Comparison of ENCODE assay signal across 9 mouse cellular contexts in genomic region chr14:25786959-25787358, GRCm38 (mm10). TPM values are rescaled to one million over a fixed set of nuclear protein-coding genes. Genes with fewer than 3 reads are reported as not detected.
DNase-seq lines count a peak whose midpoint lies in the region; ATAC-seq and TF ChIP-seq lines count a peak whose summit lies in the region.
"Had no signal": no experiment of that assay in that cellular context is flagged by ENCODE, and none has a peak within 500 bp of the region (broad histone marks: within the 10 kb centered on the region; RNA-seq: fewer than 3 reads in every experiment).

No protein-coding gene starts in this region.

- no peak overlapping the region for H3K4me2 ChIP-seq in hindbrain, postnatal 0 days (ENCODE audit: low read depth, low read length)
- no peak overlapping the region for H3K4me2 ChIP-seq in kidney, postnatal 0 days (ENCODE audit: low read length)
- H3K4me2 ChIP-seq in stomach, embryonic 15.5 days = no peak overlapping the region

- no peak for ATAC-seq in hindbrain, postnatal 0 days
- ATAC-seq in kidney, postnatal 0 days (replicated peaks; ENCODE audit: low FRiP score, low read depth) = peak; percentile 80
- peak; percentile 79 for ATAC-seq in stomach, embryonic 15.5 days (ENCODE audit: insufficient read depth, low FRiP score, low read depth)

- intact Hi-C loops in left cerebral cortex, adult 2 months (cut with DNase I) = no loop called here

- H3K27me3 ChIP-seq in hindbrain, postnatal 0 days (ENCODE audit: insufficient read depth, low read length) = no peaks in the 10 kb centered on the region
- no peaks in the 10 kb centered on the region for H3K27me3 ChIP-seq in hindbrain, embryonic 10.5 days (ENCODE audit: insufficient read depth, poor library complexity, severe bottlenecking)
- H3K27me3 ChIP-seq in kidney, postnatal 0 days (ENCODE audit: insufficient read depth, low read length) = no peaks in the 10 kb centered on the region
- H3K27me3 ChIP-seq in stomach, embryonic 15.5 days (replicated peaks) = no peaks in the 10 kb centered on the region

- no peak overlapping the region for H3K4me3 ChIP-seq in hindbrain, postnatal 0 days (ENCODE audit: low read length)
- H3K4me3 ChIP-seq in hindbrain, embryonic 10.5 days = no peak overlapping the region
- no peak overlapping the region for H3K4me3 ChIP-seq in kidney, postnatal 0 days (replicated peaks; ENCODE audit: low read depth, low read length)
- no peak overlapping the region for H3K4me3 ChIP-seq in stomach, embryonic 15.5 days (replicated peaks)
- H3K4me3 ChIP-seq in left cerebral cortex, adult 2 months = no peak overlapping the region

- no peak overlapping the region for H3K9ac ChIP-seq in hindbrain, postnatal 0 days (replicated peaks; ENCODE audit: low read length)
- H3K9ac ChIP-seq in kidney, postnatal 0 days (ENCODE audit: low read depth, low read length) = no peak overlapping the region
- no peak overlapping the region for H3K9ac ChIP-seq in stomach, embryonic 15.5 days

- 49% methylated on average over 5 of the region's 5 CpGs for WGBS in hindbrain, postnatal 0 days
- WGBS in hindbrain, embryonic 10.5 days = 65% methylated on average over 5 of the region's 5 CpGs
- 20% methylated on average over 5 of the region's 5 CpGs for WGBS in kidney, postnatal 0 days
- WGBS in stomach, embryonic 15.5 days = 29% methylated on average over 5 of the region's 5 CpGs

- H3K36me3 ChIP-seq in hindbrain, postnatal 0 days (ENCODE audit: insufficient read depth, low read length) = no peaks in the 10 kb centered on the region
- H3K36me3 ChIP-seq in hindbrain, embryonic 10.5 days = no peaks in the 10 kb centered on the region
- no peaks in the 10 kb centered on the region for H3K36me3 ChIP-seq in kidney, postnatal 0 days (ENCODE audit: insufficient read depth, low read length)
- H3K36me3 ChIP-seq in stomach, embryonic 15.5 days = no peaks in the 10 kb centered on the region

- H3K9me3 ChIP-seq in hindbrain, postnatal 0 days (ENCODE audit: low read length) = no peaks in the 10 kb centered on the region
- no peaks in the 10 kb centered on the region for H3K9me3 ChIP-seq in hindbrain, embryonic 10.5 days
- no peaks in the 10 kb centered on the region for H3K9me3 ChIP-seq in kidney, postnatal 0 days (replicated peaks; ENCODE audit: low read length)
- no peaks in the 10 kb centered on the region for H3K9me3 ChIP-seq in stomach, embryonic 15.5 days

- DNase-seq in hindbrain, postnatal 0 days (ENCODE audit: low spot score) = peak; percentile 44
- DNase-seq in hindbrain, embryonic 10.5 days (ENCODE audit: low spot score) = no peak
- peak; percentile 61 to 88 for DNase-seq in gastrocnemius, postnatal 4 days (ENCODE audit: low spot score in 2 of 2)
- peak; percentile 94 for DNase-seq in kidney, postnatal 0 days (ENCODE audit: low spot score)
- no peak for DNase-seq in frontal cortex, postnatal 10 days (ENCODE audit: low spot score in 2 of 2)
- no peak for DNase-seq in left cerebral cortex, adult 2 months (ENCODE audit: extremely low spot score in 1 of 2, low spot score in 2 of 2)
- DNase-seq in thymus, postnatal 14 days = no peak
- DNase-seq: thymus, postnatal 4 days had no signal

- TF ChIP-seq CTCF in hindbrain, postnatal 0 days (IDR thresholded peaks at IDR 0.05; ENCODE audit: low read depth) = no peak
- TF ChIP-seq CTCF in kidney, postnatal 0 days (IDR thresholded peaks at IDR 0.05; ENCODE audit: low read depth) = no peak
- TF ChIP-seq CTCF in left cerebral cortex, adult 2 months (IDR thresholded peaks at IDR 0.05) = no peak

- H3K27ac ChIP-seq in hindbrain, postnatal 0 days = no peak overlapping the region
- H3K27ac ChIP-seq in hindbrain, embryonic 10.5 days = no peak overlapping the region
- H3K27ac ChIP-seq in kidney, postnatal 0 days = peak overlapping the region; percentile 72
- H3K27ac ChIP-seq in stomach, embryonic 15.5 days = peak overlapping the region; percentile 85
- H3K27ac ChIP-seq in left cerebral cortex, adult 2 months = no peak overlapping the region

- H3K4me1 ChIP-seq in hindbrain, postnatal 0 days (ENCODE audit: insufficient read depth, low read length) = peaks cover 4% of the 10 kb centered on the region; the same call in 1 of the 2 replicates
- H3K4me1 ChIP-seq in hindbrain, embryonic 10.5 days (replicated peaks) = peaks cover 24% of the 10 kb centered on the region; the same call in 1 of the 2 replicates
- H3K4me1 ChIP-seq in kidney, postnatal 0 days (replicated peaks; ENCODE audit: insufficient read depth, low read length) = no peaks in the 10 kb centered on the region
- peaks cover 32% of the 10 kb centered on the region for H3K4me1 ChIP-seq in stomach, embryonic 15.5 days

RNA-seq across cellular contexts. Expression of gene Zcchc24, which starts 18.1 kb away (rescaled TPM):
- total RNA-seq in hindbrain, postnatal 0 days (2014; rRNA removed) = 34.4 and 39.3 TPM in 2 replicates
- 19.7 and 20.4 TPM in 2 replicates for polyA plus RNA-seq in hindbrain, postnatal 0 days (2015; fragmentation: Nextera tagmentation; extraction: Ambion mirVana)
- 8.5 and 10.5 TPM in 2 replicates for polyA plus RNA-seq in hindbrain, embryonic 10.5 days (2016; fragmentation: Nextera tagmentation; extraction: Ambion mirVana)
- total RNA-seq in gastrocnemius, postnatal 4 days (2021) = 10 to 100 TPM; 90.0 to 97.4 TPM
- polyA plus RNA-seq in kidney, postnatal 0 days (2015; fragmentation: Nextera tagmentation; extraction: Ambion mirVana) = 15.7 and 15.9 TPM in 2 replicates
- 25.7 and 26.9 TPM in 2 replicates for polyA plus RNA-seq in stomach, embryonic 15.5 days (2015; fragmentation: Nextera tagmentation; extraction: Ambion mirVana)
- 10 to 100 TPM; 47.0 TPM for total RNA-seq in left cerebral cortex, adult 2 months (2021)

RNA-seq across cellular contexts. Expression of gene Anxa11, which starts 55.0 kb away (rescaled TPM):
- total RNA-seq in hindbrain, postnatal 0 days (2014; rRNA removed) = 3.7 and 4.2 TPM in 2 replicates
- polyA plus RNA-seq in hindbrain, postnatal 0 days (2015; fragmentation: Nextera tagmentation; extraction: Ambion mirVana) = 4.5 and 4.9 TPM in 2 replicates
- polyA plus RNA-seq in hindbrain, embryonic 10.5 days (2016; fragmentation: Nextera tagmentation; extraction: Ambion mirVana) = 4.2 and 4.4 TPM in 2 replicates
- 100 to 1,000 TPM; 111 to 124 TPM for total RNA-seq in gastrocnemius, postnatal 4 days (2021)
- polyA plus RNA-seq in kidney, postnatal 0 days (2015; fragmentation: Nextera tagmentation; extraction: Ambion mirVana) = 83.7 and 95.6 TPM in 2 replicates
- polyA plus RNA-seq in stomach, embryonic 15.5 days (2015; fragmentation: Nextera tagmentation; extraction: Ambion mirVana) = 44.6 and 46.8 TPM in 2 replicates
- 10 to 100 TPM; 40.4 to 50.7 TPM for total RNA-seq in left cerebral cortex, adult 2 months (2021)

Comparison
In these comparisons a context has a peak if more than half of its experiments do, and no peak if none do; other contexts are left out.
1. DNase-seq: peak in hindbrain, postnatal 0 days (single experiment), gastrocnemius, postnatal 4 days (2 of 2) and kidney, postnatal 0 days (single experiment); none in hindbrain, embryonic 10.5 days (single experiment), frontal cortex, postnatal 10 days (0 of 2), left cerebral cortex, adult 2 months (0 of 2) and thymus, postnatal 14 days (single experiment).
2. H3K27ac ChIP-seq: peak in kidney, postnatal 0 days (single experiment) and stomach, embryonic 15.5 days (single experiment); none in hindbrain, postnatal 0 days (single experiment), hindbrain, embryonic 10.5 days (single experiment) and left cerebral cortex, adult 2 months (single experiment).